ENCODE assay signal across 8 mouse cellular contexts in the genomic region with DNA sequence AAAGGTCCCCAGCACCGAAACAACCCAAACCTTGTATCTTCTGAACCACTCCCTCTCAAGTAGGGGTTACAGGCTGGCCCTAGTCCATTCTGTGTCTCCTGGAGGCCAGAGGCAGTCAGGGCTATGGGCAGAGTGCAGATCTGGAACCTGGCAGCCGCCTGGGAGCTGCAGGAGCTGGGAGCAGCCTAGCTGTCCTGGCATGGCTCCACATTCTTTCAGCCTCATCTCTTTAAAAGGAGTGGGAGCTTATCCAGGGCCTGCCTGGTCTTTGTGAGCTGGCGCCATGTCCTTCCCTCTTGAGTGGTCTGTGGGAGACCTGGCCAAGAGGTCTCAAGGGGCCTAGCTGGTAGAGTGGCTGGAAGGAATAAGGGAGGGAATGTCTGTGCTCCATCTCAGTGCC. TPM values are rescaled to one million over a fixed set of nuclear protein-coding genes. Genes with fewer than 3 reads are reported as not detected.
DNase-seq lines count a peak whose midpoint lies in the region; ATAC-seq lines count a peak whose summit lies in the region.

No protein-coding gene starts in this region.

- no peak overlapping the region for H3K27ac ChIP-seq in kidney, embryonic 15.5 days
- peak overlapping the region; percentile 72; the same call in 1 of the 2 replicates for H3K27ac ChIP-seq in heart, embryonic 10.5 days

- H3K9ac ChIP-seq in kidney, embryonic 15.5 days = no peak overlapping the region

- peaks cover 57% of the 10 kb centered on the region for H3K36me3 ChIP-seq in kidney, embryonic 15.5 days
- peaks cover 70% of the 10 kb centered on the region for H3K36me3 ChIP-seq in heart, embryonic 10.5 days

- H3K4me3 ChIP-seq in kidney, embryonic 15.5 days (replicated peaks) = no peak overlapping the region
- no peak overlapping the region for H3K4me3 ChIP-seq in heart, embryonic 10.5 days

- peaks cover 23% of the 10 kb centered on the region for H3K4me1 ChIP-seq in kidney, embryonic 15.5 days
- H3K4me1 ChIP-seq in heart, embryonic 10.5 days = peaks cover 34% of the 10 kb centered on the region

- no peaks in the 10 kb centered on the region for H3K9me3 ChIP-seq in kidney, embryonic 15.5 days (replicated peaks)
- no peaks in the 10 kb centered on the region for H3K9me3 ChIP-seq in heart, embryonic 10.5 days

- WGBS in kidney, embryonic 15.5 days = 99% methylated on average over 3 of the region's 3 CpGs
- 69% methylated on average over 3 of the region's 3 CpGs for WGBS in heart, embryonic 10.5 days

- ATAC-seq in kidney, embryonic 15.5 days (replicated peaks; ENCODE audit: low FRiP score) = no peak
- ATAC-seq in activated CD4-positive, CD25-positive, alpha-beta regulatory T cell, adult 4 months = no peak

- DNase-seq in kidney, adult 18-20 months = peak; percentile 66
- peak; percentile 65 to 66 for DNase-seq in cerebellum, adult 18-20 months
- no peak for DNase-seq in heart, embryonic 10.5 days (ENCODE audit: low spot score)
- DNase-seq in layer of hippocampus, adult 9-11 months = peak; percentile 45
- peak; percentile 32 for DNase-seq in ovary, postnatal 36 days (ENCODE audit: low spot score)
- no peak for DNase-seq in thymus, postnatal 0 days (ENCODE audit: low spot score)

- no peaks in the 10 kb centered on the region for H3K27me3 ChIP-seq in kidney, embryonic 15.5 days
- H3K27me3 ChIP-seq in heart, embryonic 10.5 days (ENCODE audit: insufficient read depth, poor library complexity, severe bottlenecking) = no peaks in the 10 kb centered on the region

- no peak overlapping the region for H3K4me2 ChIP-seq in kidney, embryonic 15.5 days

RNA-seq across cellular contexts. Expression of a gene that starts 3.6 kb away (rescaled TPM):
- polyA plus RNA-seq in kidney, embryonic 15.5 days (2015; fragmentation: Nextera tagmentation; extraction: Ambion mirVana) = 16.5 and 22.6 TPM in 2 replicates
- polyA plus RNA-seq in heart, embryonic 10.5 days (2016; fragmentation: Nextera tagmentation; extraction: Ambion mirVana) = 1.3 and 1.4 TPM in 2 replicates
- polyA plus RNA-seq in thymus, postnatal 0 days (2015; fragmentation: Nextera tagmentation; extraction: Ambion mirVana) = 1.9 and 2.9 TPM in 2 replicates
- polyA plus RNA-seq in activated CD4-positive, CD25-positive, alpha-beta regulatory T cell, adult 4 months (2017; shearing (Covaris generic)) = 10 to 100 TPM in 1 of 2 experiments, 1 to 10 TPM in 1; 6.2 to 12.5 TPM

RNA-seq across cellular contexts. Expression of a gene that starts 58.2 kb away (rescaled TPM):
- 6.7 and 7.7 TPM in 2 replicates for polyA plus RNA-seq in kidney, embryonic 15.5 days (2015; fragmentation: Nextera tagmentation; extraction: Ambion mirVana)
- 1.4 and 4.9 TPM in 2 replicates for polyA plus RNA-seq in heart, embryonic 10.5 days (2016; fragmentation: Nextera tagmentation; extraction: Ambion mirVana)
- 11.9 and 12.0 TPM in 2 replicates for polyA plus RNA-seq in thymus, postnatal 0 days (2015; fragmentation: Nextera tagmentation; extraction: Ambion mirVana)
- polyA plus RNA-seq in activated CD4-positive, CD25-positive, alpha-beta regulatory T cell, adult 4 months (2017; shearing (Covaris generic)) = under 1 TPM; 0.15 to 0.64 TPM

Comparison
In these comparisons a context has a peak if more than half of its experiments do, and no peak if none do; other contexts are left out.
1. DNase-seq: peak in kidney, adult 18-20 months (single experiment), cerebellum, adult 18-20 months (2 of 2), layer of hippocampus, adult 9-11 months (single experiment) and ovary, postnatal 36 days (single experiment); none in heart, embryonic 10.5 days (single experiment) and thymus, postnatal 0 days (single experiment).